Mouse (Mus musculus): ENCODE measurements at regions not wholly inside any gene's neighbourhood (a gene's known extent, or its start where the extent isn't known, plus 50 kb on each side); places are given as distances from the start of the nearest gene placed in this dataset.

DNA sequence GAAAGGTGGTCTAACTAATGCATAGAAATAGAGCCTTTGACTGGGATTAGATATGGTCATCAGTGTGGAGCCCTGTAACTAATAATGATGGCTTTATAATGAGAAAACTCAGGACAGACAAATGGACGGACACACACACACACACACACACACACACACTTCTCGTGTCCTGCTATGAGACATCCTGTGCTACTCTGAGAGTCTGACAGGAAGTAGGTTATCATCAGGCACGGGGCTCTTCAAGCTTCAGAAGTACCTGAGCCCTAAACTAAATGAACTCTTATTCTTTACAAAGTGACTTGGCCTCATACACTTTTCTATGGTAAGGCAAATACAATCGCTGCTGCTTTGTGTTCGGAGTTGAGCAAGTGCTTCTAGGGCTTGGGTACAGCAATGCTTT lies 87.9 kb upstream of the Mkln1 start:
- WGBS, result 87% methylated on average over 5 of the region's 5 CpGs
- no peak for ATAC-seq (replicated peaks; ENCODE audit: low FRiP score)
- H3K4me3 ChIP-seq (ENCODE audit: low read depth, low read length), result no peak overlapping the region

DNA sequence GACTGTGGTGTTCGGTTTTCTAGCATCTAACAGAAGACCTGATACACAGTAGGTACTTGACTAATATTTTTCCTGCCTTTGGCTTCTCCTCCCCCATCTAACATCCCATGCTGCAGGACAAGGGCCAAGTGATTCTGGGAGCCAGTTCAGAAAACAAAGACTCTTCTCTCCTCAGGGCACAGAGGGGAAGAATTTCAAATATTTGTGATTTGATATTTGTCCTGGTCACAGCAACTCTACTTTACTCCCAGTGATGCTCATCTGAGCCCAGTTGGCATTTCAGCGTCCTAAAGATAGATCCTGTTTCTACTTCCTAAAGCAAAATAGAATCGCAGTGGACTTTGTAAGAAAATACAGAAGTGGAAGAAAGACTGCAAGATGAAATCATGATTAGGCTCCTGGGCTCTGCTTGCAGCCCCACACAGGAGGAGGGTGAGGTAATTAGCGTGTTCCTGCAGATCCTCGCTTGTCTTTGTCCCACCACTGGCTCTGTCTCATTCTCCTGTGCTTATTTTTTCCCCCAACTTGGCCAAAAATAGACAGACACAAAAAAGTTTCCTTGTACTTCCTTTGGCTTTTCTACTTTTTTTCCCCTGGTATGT lies 84.6 kb upstream of the Mkln1 start:
- Histone ChIP-seq H3K27ac (ENCODE audit: low read depth, low read length) (no peak overlapping the region), H3K9ac (ENCODE audit: low read length) (no peak overlapping the region), H3K36me3 (ENCODE audit: control insufficient read depth, insufficient read depth, low read length) (no peaks in the 10 kb centered on the region), H3K4me2 (ENCODE audit: low read depth, low read length, severe bottlenecking) (no peak overlapping the region), H3K4me3 (ENCODE audit: low read depth, low read length) (no peak overlapping the region), H3K9me3 (ENCODE audit: control insufficient read depth, low read length) (no peaks in the 10 kb centered on the region), H3K4me1 (replicated peaks; ENCODE audit: control insufficient read depth, insufficient read depth, low read length) (no peaks in the 10 kb centered on the region), H3K27me3 (ENCODE audit: control insufficient read depth, insufficient read depth, low read length) (no peaks in the 10 kb centered on the region)
- DNase-seq (ENCODE audit: low spot score), result no peak
- WGBS, result 74% methylated on average over 5 of the region's 5 CpGs
- no peak for ATAC-seq (replicated peaks; ENCODE audit: low FRiP score)

More for the DNA sequence above, 87.9 kb upstream of the Mkln1 start:
- no peak overlapping the region for H3K4me2 ChIP-seq (ENCODE audit: low read depth, low read length, severe bottlenecking)
- no peaks in the 10 kb centered on the region for H3K27me3 ChIP-seq (ENCODE audit: control insufficient read depth, insufficient read depth, low read length)
- no peaks in the 10 kb centered on the region for H3K36me3 ChIP-seq (ENCODE audit: control insufficient read depth, insufficient read depth, low read length)
- no peak overlapping the region for H3K27ac ChIP-seq (ENCODE audit: low read depth, low read length)
- no peak overlapping the region for H3K9ac ChIP-seq (ENCODE audit: low read length)
- H3K9me3 ChIP-seq (ENCODE audit: control insufficient read depth, low read length), result no peaks in the 10 kb centered on the region
- no peaks in the 10 kb centered on the region for H3K4me1 ChIP-seq (replicated peaks; ENCODE audit: control insufficient read depth, insufficient read depth, low read length)
- DNase-seq (ENCODE audit: low spot score), result no peak

DNA sequence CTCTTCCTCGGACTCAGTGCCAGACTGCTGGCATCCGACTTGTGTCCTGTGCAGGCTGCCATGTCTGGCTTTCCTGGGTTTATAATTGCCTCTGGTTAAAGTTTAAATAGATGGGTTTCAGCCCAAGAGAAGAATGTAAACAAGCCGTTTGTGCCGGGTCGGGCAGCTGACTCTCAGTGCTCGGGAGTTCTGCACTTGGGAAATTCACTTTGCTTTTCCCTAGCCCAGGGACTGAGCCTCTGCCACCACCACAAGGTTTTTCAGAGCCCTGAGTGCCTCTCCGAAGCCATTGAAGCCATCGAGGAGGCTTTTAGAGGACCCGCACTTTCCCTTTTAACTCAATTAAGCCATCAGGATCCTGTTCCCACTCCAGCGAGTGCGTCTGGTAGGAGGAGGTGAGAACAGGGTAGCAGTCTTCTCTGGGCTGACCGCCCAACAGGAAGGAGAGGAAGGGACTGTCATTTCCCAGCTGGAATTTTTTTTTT lies 80.8 kb upstream of the Mkln1 start:
- ATAC-seq (replicated peaks; ENCODE audit: low FRiP score) (no peak), DNase-seq (ENCODE audit: low spot score) (no peak)
- Histone ChIP-seq H3K27ac (ENCODE audit: low read depth, low read length) (no peak overlapping the region), H3K27me3 (ENCODE audit: control insufficient read depth, insufficient read depth, low read length) (no peaks in the 10 kb centered on the region), H3K4me1 (replicated peaks; ENCODE audit: control insufficient read depth, insufficient read depth, low read length) (no peaks in the 10 kb centered on the region), H3K9me3 (ENCODE audit: control insufficient read depth, low read length) (no peaks in the 10 kb centered on the region), H3K9ac (ENCODE audit: low read length) (no peak overlapping the region), H3K4me3 (ENCODE audit: low read depth, low read length) (no peak overlapping the region), H3K36me3 (ENCODE audit: control insufficient read depth, insufficient read depth, low read length) (no peaks in the 10 kb centered on the region), H3K4me2 (ENCODE audit: low read depth, low read length, severe bottlenecking) (no peak overlapping the region)
- WGBS, result 17% methylated on average over 12 of the region's 12 CpGs

DNA sequence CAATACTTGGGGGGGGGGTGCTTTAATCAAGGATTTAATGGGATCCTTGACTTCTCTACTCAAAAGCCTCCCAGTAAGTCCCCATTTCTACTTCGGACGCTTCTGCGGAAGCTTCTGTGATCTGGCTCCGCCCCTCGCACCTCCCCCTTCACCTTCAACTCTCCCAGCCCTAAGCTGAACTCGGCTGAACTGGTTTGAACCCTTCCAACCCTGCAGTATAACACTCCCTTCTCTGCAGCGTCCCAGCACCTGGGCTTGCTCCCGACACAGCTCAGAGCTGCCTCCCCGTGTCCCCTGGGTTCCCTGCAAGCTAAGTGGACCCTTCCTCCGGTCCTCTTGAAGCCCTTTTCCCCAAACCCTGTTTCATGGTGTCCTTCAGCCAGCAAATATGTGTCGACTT lies 80.0 kb upstream of the Mkln1 start:
- no peaks in the 10 kb centered on the region for H3K4me1 ChIP-seq (replicated peaks; ENCODE audit: control insufficient read depth, insufficient read depth, low read length)
- WGBS, result 6% methylated on average over 11 of the region's 11 CpGs
- H3K27me3 ChIP-seq (ENCODE audit: control insufficient read depth, insufficient read depth, low read length), result no peaks in the 10 kb centered on the region
- H3K9ac ChIP-seq (ENCODE audit: low read length), result no peak overlapping the region
- no peaks in the 10 kb centered on the region for H3K36me3 ChIP-seq (ENCODE audit: control insufficient read depth, insufficient read depth, low read length)
- H3K4me3 ChIP-seq (ENCODE audit: low read depth, low read length), result no peak overlapping the region
- ATAC-seq (replicated peaks; ENCODE audit: low FRiP score) (no peak; the same call in 1 of the 2 replicates), DNase-seq (ENCODE audit: low spot score) (peak; percentile 59)
- no peaks in the 10 kb centered on the region for H3K9me3 ChIP-seq (ENCODE audit: control insufficient read depth, low read length)
- H3K4me2 ChIP-seq (ENCODE audit: low read depth, low read length, severe bottlenecking), result peak overlapping the region; percentile 12; the same call in 1 of the 2 replicates
- H3K27ac ChIP-seq (ENCODE audit: low read depth, low read length), result no peak overlapping the region

DNA sequence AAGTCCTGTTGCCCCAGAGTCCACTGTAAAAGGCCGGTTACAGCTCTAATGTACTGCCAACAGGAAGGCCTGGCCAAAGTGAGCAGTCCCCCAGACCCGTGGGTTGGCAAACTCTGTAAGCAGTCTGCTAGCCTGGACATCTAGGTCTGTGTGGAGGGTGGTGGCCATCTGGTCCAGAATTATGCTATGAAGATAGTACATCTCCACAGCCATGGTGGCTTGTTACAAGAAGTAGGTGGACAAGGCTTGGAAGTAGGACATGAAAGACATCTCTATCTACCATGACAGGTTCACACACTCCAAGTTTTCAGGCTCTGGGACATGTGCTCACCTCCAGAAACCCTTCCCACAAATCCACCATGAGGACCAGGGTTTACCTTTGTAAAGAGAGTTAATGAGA lies 79.1 kb upstream of the Mkln1 start:
- 79% methylated on average over 2 of the region's 2 CpGs for WGBS
- Histone ChIP-seq H3K36me3 (ENCODE audit: control insufficient read depth, insufficient read depth, low read length) (no peaks in the 10 kb centered on the region), H3K9ac (ENCODE audit: low read length) (no peak overlapping the region), H3K4me3 (ENCODE audit: low read depth, low read length) (no peak overlapping the region), H3K9me3 (ENCODE audit: control insufficient read depth, low read length) (no peaks in the 10 kb centered on the region), H3K27me3 (ENCODE audit: control insufficient read depth, insufficient read depth, low read length) (no peaks in the 10 kb centered on the region), H3K27ac (ENCODE audit: low read depth, low read length) (no peak overlapping the region), H3K4me2 (ENCODE audit: low read depth, low read length, severe bottlenecking) (no peak overlapping the region), H3K4me1 (replicated peaks; ENCODE audit: control insufficient read depth, insufficient read depth, low read length) (no peaks in the 10 kb centered on the region)
- ATAC-seq (replicated peaks; ENCODE audit: low FRiP score) (no peak), DNase-seq (ENCODE audit: low spot score) (no peak)

DNA sequence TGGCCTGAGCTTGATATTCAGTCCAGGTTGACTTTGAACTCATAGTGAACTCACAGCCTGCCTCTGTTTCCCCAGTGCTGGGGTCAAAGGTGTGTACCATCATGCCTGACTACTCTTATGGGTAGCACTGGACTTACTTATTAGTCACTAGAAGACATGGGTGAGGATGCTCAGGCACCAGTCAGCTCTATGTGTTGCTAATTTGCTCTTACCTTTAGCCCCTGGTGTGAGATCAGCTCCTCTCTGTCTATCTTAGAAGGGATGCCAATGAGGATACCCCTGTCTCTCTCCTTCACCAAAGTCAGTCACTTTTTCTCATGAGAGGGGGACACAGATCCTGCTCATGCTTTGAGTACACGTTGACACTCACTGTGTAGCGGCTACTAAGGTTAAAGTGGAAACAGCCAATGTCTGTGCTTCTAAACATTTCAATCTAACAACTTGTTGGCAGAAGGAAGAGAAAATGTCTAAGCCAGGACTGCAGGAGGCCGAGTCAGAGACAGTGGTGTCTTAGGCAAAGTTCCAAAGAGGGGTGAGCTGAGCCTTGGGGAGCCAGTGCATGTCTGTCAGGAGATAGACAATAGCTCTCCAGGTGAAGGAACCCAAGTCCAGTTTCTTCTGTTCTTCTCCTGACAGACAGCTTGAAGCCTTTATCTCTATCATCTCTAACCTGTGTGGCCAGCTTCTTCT lies 78.2 kb upstream of the Mkln1 start:
- no peak for ATAC-seq (replicated peaks; ENCODE audit: low FRiP score)
- no peaks in the 10 kb centered on the region for H3K27me3 ChIP-seq (ENCODE audit: control insufficient read depth, insufficient read depth, low read length)
- H3K36me3 ChIP-seq (ENCODE audit: control insufficient read depth, insufficient read depth, low read length), result no peaks in the 10 kb centered on the region
- H3K4me1 ChIP-seq (replicated peaks; ENCODE audit: control insufficient read depth, insufficient read depth, low read length), result 0 out of 2 replicates have a peak, but pooled peaks cover 2% of the 10 kb centered on the region
- DNase-seq (ENCODE audit: low spot score), result no peak
- H3K4me2 ChIP-seq (ENCODE audit: low read depth, low read length, severe bottlenecking), result no peak overlapping the region
- no peak overlapping the region for H3K9ac ChIP-seq (ENCODE audit: low read length)
- 80% methylated on average over 3 of the region's 3 CpGs for WGBS
- no peak overlapping the region for H3K27ac ChIP-seq (ENCODE audit: low read depth, low read length)
- no peak overlapping the region for H3K4me3 ChIP-seq (ENCODE audit: low read depth, low read length)
- no peaks in the 10 kb centered on the region for H3K9me3 ChIP-seq (ENCODE audit: control insufficient read depth, low read length)

DNA sequence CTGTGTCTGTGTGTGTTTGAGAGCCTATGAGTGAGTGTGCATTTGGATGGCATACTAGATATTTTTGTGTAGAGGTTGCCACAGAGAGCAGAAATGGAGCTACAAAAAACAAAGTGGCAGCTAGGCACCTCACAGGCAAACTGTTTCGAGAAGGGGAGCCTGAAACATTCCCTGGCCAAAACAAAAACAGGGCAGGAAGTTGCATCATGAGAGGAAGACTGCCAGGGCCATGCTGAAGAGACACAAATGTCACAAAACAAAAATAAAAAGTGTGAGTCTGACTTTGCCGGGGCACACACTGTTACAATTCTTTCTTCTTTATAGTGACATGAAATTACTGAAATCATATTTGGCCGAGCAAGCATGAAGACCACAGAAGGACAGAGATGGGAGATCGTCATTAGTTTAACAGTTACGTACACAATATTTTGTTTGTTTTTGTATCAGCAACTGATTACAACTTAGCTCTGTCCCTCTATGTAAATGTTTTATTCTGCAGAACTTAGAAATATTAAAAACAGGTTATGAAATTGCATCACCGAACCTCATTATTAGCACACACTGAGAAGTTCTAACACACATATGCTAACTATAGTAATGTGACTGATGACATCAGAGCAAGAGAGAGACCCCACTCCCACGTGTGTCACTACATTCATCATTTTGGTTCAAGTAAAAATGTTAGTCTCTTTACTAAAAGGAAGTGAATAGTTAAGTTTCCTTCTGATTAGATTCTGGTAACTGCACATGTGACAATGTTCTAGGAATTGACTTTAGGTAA lies 77.3 kb upstream of the Mkln1 start:
- ATAC-seq (replicated peaks; ENCODE audit: low FRiP score), result no peak
- Histone ChIP-seq H3K27me3 (ENCODE audit: control insufficient read depth, insufficient read depth, low read length) (no peaks in the 10 kb centered on the region), H3K4me2 (ENCODE audit: low read depth, low read length, severe bottlenecking) (no peak overlapping the region), H3K36me3 (ENCODE audit: control insufficient read depth, insufficient read depth, low read length) (no peaks in the 10 kb centered on the region), H3K4me3 (ENCODE audit: low read depth, low read length) (no peak overlapping the region), H3K4me1 (replicated peaks; ENCODE audit: control insufficient read depth, insufficient read depth, low read length) (0 out of 2 replicates have a peak, but pooled peaks cover 2% of the 10 kb centered on the region), H3K9ac (ENCODE audit: low read length) (no peak overlapping the region), H3K9me3 (ENCODE audit: control insufficient read depth, low read length) (no peaks in the 10 kb centered on the region), H3K27ac (ENCODE audit: low read depth, low read length) (no peak overlapping the region)
- DNase-seq (ENCODE audit: low spot score), result no peak
- 88% methylated on average over 7 of the region's 7 CpGs for WGBS

DNA sequence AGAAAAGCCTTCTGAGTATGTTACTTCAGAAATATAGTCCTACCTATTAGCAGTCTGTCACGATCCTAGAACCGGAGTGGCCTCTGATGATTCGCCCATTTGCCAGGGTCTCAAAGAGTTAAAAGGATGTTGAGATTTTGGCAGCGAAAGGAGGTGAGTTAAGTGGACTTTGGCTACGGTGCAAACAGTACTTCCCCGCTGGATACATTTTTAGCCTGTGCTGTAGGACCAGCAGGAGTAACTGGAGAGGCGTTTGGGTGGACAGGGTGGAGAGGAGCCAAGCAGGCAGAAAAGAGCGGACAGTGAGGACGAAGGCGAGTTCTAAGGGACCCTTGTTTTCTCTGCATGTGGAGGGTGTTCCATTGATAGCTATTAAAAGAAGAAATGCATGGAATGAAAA lies 76.6 kb upstream of the Mkln1 start:
- Histone ChIP-seq H3K4me3 (ENCODE audit: low read depth, low read length) (no peak overlapping the region), H3K4me1 (replicated peaks; ENCODE audit: control insufficient read depth, insufficient read depth, low read length) (0 out of 2 replicates have a peak, but pooled peaks cover 2% of the 10 kb centered on the region), H3K9me3 (ENCODE audit: control insufficient read depth, low read length) (no peaks in the 10 kb centered on the region), H3K36me3 (ENCODE audit: control insufficient read depth, insufficient read depth, low read length) (no peaks in the 10 kb centered on the region), H3K27me3 (ENCODE audit: control insufficient read depth, insufficient read depth, low read length) (no peaks in the 10 kb centered on the region), H3K9ac (ENCODE audit: low read length) (no peak overlapping the region), H3K4me2 (ENCODE audit: low read depth, low read length, severe bottlenecking) (no peak overlapping the region), H3K27ac (ENCODE audit: low read depth, low read length) (no peak overlapping the region)
- DNase-seq (ENCODE audit: low spot score) (no peak), ATAC-seq (replicated peaks; ENCODE audit: low FRiP score) (no peak)
- 73% methylated on average over 10 of the region's 10 CpGs for WGBS
